ENCODE assay signal across 24 mouse cellular contexts in genomic region chr14:57187814-57188213, GRCm38 (mm10). TPM values are rescaled to one million over a fixed set of nuclear protein-coding genes. Genes with fewer than 3 reads are reported as not detected.
"Had no signal": no experiment of that assay in that cellular context is flagged by ENCODE, and none has a peak within 500 bp of the region (broad histone marks: within the 10 kb centered on the region; RNA-seq: fewer than 3 reads in every experiment).

No protein-coding gene starts in this region.

- DNase-seq: lung, postnatal 14 days; lung, postnatal 4 days; midbrain, embryonic 14.5 days; retina, postnatal 1 day; right cerebral cortex, adult 18-20 months; right cerebral cortex, postnatal 25 days; right cerebral cortex, postnatal 4 days; spleen, adult 18-20 months; thymus, adult 2 months; thymus, postnatal 25 days; thymus, postnatal 4 days had no signal

- ATAC-seq: lung, postnatal 0 days; midbrain, embryonic 16.5 days had no signal

- H3K4me3 ChIP-seq: liver, embryonic 15.5 days; lung, embryonic 15.5 days; midbrain, embryonic 10.5 days; midbrain, embryonic 12.5 days; myocyte; neural tube, embryonic 13.5 days; neural tube, embryonic 15.5 days had no signal

- H3K36me3 ChIP-seq: liver, embryonic 15.5 days; lung, embryonic 15.5 days; midbrain, embryonic 10.5 days; midbrain, embryonic 12.5 days; neural tube, embryonic 13.5 days; neural tube, embryonic 15.5 days had no signal

- H3K27me3 ChIP-seq: liver, embryonic 15.5 days; lung, embryonic 15.5 days; midbrain, embryonic 12.5 days; neural tube, embryonic 13.5 days; neural tube, embryonic 15.5 days had no signal

- H3K4me2 ChIP-seq: liver, embryonic 15.5 days; lung, embryonic 15.5 days; midbrain, embryonic 12.5 days; neural tube, embryonic 13.5 days; neural tube, embryonic 15.5 days had no signal

- H3K4me1 ChIP-seq: liver, embryonic 15.5 days; lung, embryonic 15.5 days; midbrain, embryonic 10.5 days; midbrain, embryonic 12.5 days; neural tube, embryonic 13.5 days; neural tube, embryonic 15.5 days had no signal

- H3K27ac ChIP-seq: liver, embryonic 15.5 days; lung, embryonic 15.5 days; midbrain, embryonic 10.5 days; midbrain, embryonic 12.5 days; neural tube, embryonic 13.5 days; neural tube, embryonic 15.5 days had no signal

- H3K9ac ChIP-seq: liver, embryonic 15.5 days; lung, embryonic 15.5 days; midbrain, embryonic 12.5 days; neural tube, embryonic 13.5 days; neural tube, embryonic 15.5 days had no signal

- H3K9me3 ChIP-seq: liver, embryonic 15.5 days; lung, embryonic 15.5 days; midbrain, embryonic 10.5 days; midbrain, embryonic 12.5 days; neural tube, embryonic 13.5 days; neural tube, embryonic 15.5 days had no signal

RNA-seq across cellular contexts. Expression of gene Gjb6, which starts 54.4 kb away (rescaled TPM):
- total RNA-seq: megakaryocyte, adult 5-6 weeks; megakaryocyte-erythroid progenitor cell, adult 5-6 weeks had no signal
- polyA plus RNA-seq: liver, embryonic 15.5 days; myocyte; small intestine, adult 2 months; testis, adult 2 months had no signal
